Comparison of ENCODE assay signal across 9 mouse cellular contexts in genomic region chr2:181146976-181147545, GRCm38 (mm10). TPM values are rescaled to one million over a fixed set of nuclear protein-coding genes. Genes with fewer than 3 reads are reported as not detected.
DNase-seq lines count a peak whose midpoint lies in the region; ATAC-seq and TF ChIP-seq lines count a peak whose summit lies in the region.
"Had no signal": no experiment of that assay in that cellular context is flagged by ENCODE, and none has a peak within 500 bp of the region (broad histone marks: within the 10 kb centered on the region; RNA-seq: fewer than 3 reads in every experiment).

No protein-coding gene starts in this region.

- H3K9me3 ChIP-seq in heart, embryonic 11.5 days (replicated peaks; ENCODE audit: control insufficient read depth, low read length): no peaks in the 10 kb centered on the region
- no peaks in the 10 kb centered on the region for H3K9me3 ChIP-seq in stomach, embryonic 14.5 days (ENCODE audit: control insufficient read depth, low read depth, low read length)
- H3K9me3 ChIP-seq in stomach, postnatal 0 days (ENCODE audit: control insufficient read depth, low read length): no peaks in the 10 kb centered on the region
- no peaks in the 10 kb centered on the region for H3K9me3 ChIP-seq in hindbrain, embryonic 15.5 days

- TF ChIP-seq CTCF in stomach, postnatal 0 days (IDR thresholded peaks at IDR 0.05; ENCODE audit: low read depth): no peak

- DNase-seq in heart, adult 8-10 months (ENCODE audit: low spot score): no peak
- DNase-seq in stomach, postnatal 0 days (ENCODE audit: low spot score): no peak
- DNase-seq in spleen, postnatal 4 days (ENCODE audit: low spot score in 2 of 2): no peak
- DNase-seq in right cerebral cortex, adult 18-20 months: no peak
- no peak for DNase-seq in kidney, postnatal 36 days
- DNase-seq: adrenal gland, adult 8-10 months had no signal

- ATAC-seq in heart, embryonic 11.5 days (replicated peaks; ENCODE audit: insufficient number of reproducible peaks, low FRiP score, low TSS enrichment): no peak
- ATAC-seq in stomach, embryonic 14.5 days (ENCODE audit: insufficient number of reproducible peaks, insufficient read depth, low FRiP score, low read depth): no peak
- ATAC-seq in stomach, postnatal 0 days (ENCODE audit: low FRiP score, low TSS enrichment): no peak
- no peak for ATAC-seq in hindbrain, embryonic 15.5 days (ENCODE audit: low FRiP score, low read depth)

- H3K4me2 ChIP-seq in heart, embryonic 11.5 days: peak overlapping the region; percentile 79
- H3K4me2 ChIP-seq in stomach, embryonic 14.5 days (replicated peaks; ENCODE audit: low read depth, low read length): peak overlapping the region; percentile 80; the same call in 1 of the 2 replicates
- no peak overlapping the region for H3K4me2 ChIP-seq in stomach, postnatal 0 days (replicated peaks; ENCODE audit: low read depth)
- H3K4me2 ChIP-seq in hindbrain, embryonic 15.5 days: peak overlapping the region; percentile 52

- no peaks in the 10 kb centered on the region for H3K36me3 ChIP-seq in heart, embryonic 11.5 days (ENCODE audit: control insufficient read depth, insufficient read depth, low read length)
- no peaks in the 10 kb centered on the region for H3K36me3 ChIP-seq in stomach, embryonic 14.5 days (ENCODE audit: control insufficient read depth, insufficient read depth, low read length)
- H3K36me3 ChIP-seq in stomach, postnatal 0 days (ENCODE audit: control insufficient read depth, insufficient read depth, low read length): no peaks in the 10 kb centered on the region
- peaks cover 27% of the 10 kb centered on the region for H3K36me3 ChIP-seq in hindbrain, embryonic 15.5 days

- H3K27ac ChIP-seq in heart, embryonic 11.5 days (ENCODE audit: low read depth, low read length): no peak overlapping the region
- no peak overlapping the region for H3K27ac ChIP-seq in stomach, embryonic 14.5 days (ENCODE audit: low read length)
- no peak overlapping the region for H3K27ac ChIP-seq in stomach, postnatal 0 days (replicated peaks)
- no peak overlapping the region for H3K27ac ChIP-seq in hindbrain, embryonic 15.5 days (replicated peaks)

- H3K9ac ChIP-seq in heart, embryonic 11.5 days (ENCODE audit: low read depth, low read length): no peak overlapping the region
- H3K9ac ChIP-seq in stomach, embryonic 14.5 days (replicated peaks; ENCODE audit: low read depth, low read length): no peak overlapping the region
- H3K9ac ChIP-seq in stomach, postnatal 0 days (ENCODE audit: low read length): no peak overlapping the region
- H3K9ac ChIP-seq in hindbrain, embryonic 15.5 days: no peak overlapping the region

- H3K4me3 ChIP-seq in heart, embryonic 11.5 days (ENCODE audit: low read depth, low read length): no peak overlapping the region
- H3K4me3 ChIP-seq in stomach, embryonic 14.5 days (ENCODE audit: low read depth, low read length): peak overlapping the region; percentile 34; the same call in 1 of the 2 replicates
- no peak overlapping the region for H3K4me3 ChIP-seq in stomach, postnatal 0 days (ENCODE audit: low read depth, low read length)
- H3K4me3 ChIP-seq in hindbrain, embryonic 15.5 days: peak overlapping the region; percentile 31; the same call in 1 of the 2 replicates

- no peak for TF ChIP-seq EP300 in stomach, postnatal 0 days (optimal IDR thresholded peaks at IDR 0.05)

- H3K27me3 ChIP-seq in heart, embryonic 11.5 days (ENCODE audit: control insufficient read depth, insufficient read depth, low read length): peaks cover 58% of the 10 kb centered on the region
- peaks cover 20% of the 10 kb centered on the region; the same call in 1 of the 2 replicates for H3K27me3 ChIP-seq in stomach, embryonic 14.5 days (ENCODE audit: control insufficient read depth, insufficient read depth, low read length)
- no peaks in the 10 kb centered on the region for H3K27me3 ChIP-seq in stomach, postnatal 0 days (ENCODE audit: control insufficient read depth, insufficient read depth, low read length)
- no peaks in the 10 kb centered on the region; the same call in 1 of the 2 replicates for H3K27me3 ChIP-seq in hindbrain, embryonic 15.5 days

- 0 out of 2 replicates have a peak, but pooled peaks cover 3% of the 10 kb centered on the region for H3K4me1 ChIP-seq in heart, embryonic 11.5 days (ENCODE audit: control insufficient read depth, insufficient read depth, low read length)
- no peaks in the 10 kb centered on the region for H3K4me1 ChIP-seq in stomach, embryonic 14.5 days (ENCODE audit: control insufficient read depth, insufficient read depth, low read length)
- no peaks in the 10 kb centered on the region for H3K4me1 ChIP-seq in stomach, postnatal 0 days (replicated peaks; ENCODE audit: control insufficient read depth, insufficient read depth)
- peaks cover 12% of the 10 kb centered on the region; the same call in 1 of the 2 replicates for H3K4me1 ChIP-seq in hindbrain, embryonic 15.5 days (replicated peaks)

- 45% methylated on average over 4 of the region's 4 CpGs for WGBS in heart, embryonic 11.5 days (ENCODE audit: insufficient replicate concordance)
- WGBS in stomach, embryonic 14.5 days: 50% methylated on average over 4 of the region's 4 CpGs
- WGBS in stomach, postnatal 0 days: 48% methylated on average over 4 of the region's 4 CpGs
- WGBS in hindbrain, embryonic 15.5 days: 59% methylated on average over 4 of the region's 4 CpGs

RNA-seq across cellular contexts. Expression of gene Eef1a2, which starts 9.8 kb away (rescaled TPM):
- polyA plus RNA-seq in heart, embryonic 11.5 days (2014; fragmentation: Nextera tagmentation; extraction: Ambion mirVana): 4.6 and 5.7 TPM in 2 replicates
- 1,000 to 10,000 TPM; 1,613 to 1,715 (median 1,670) TPM for total RNA-seq in heart, adult 8-10 months (2022)
- polyA plus RNA-seq in stomach, embryonic 14.5 days (2014; fragmentation: Nextera tagmentation; extraction: Ambion mirVana): 0.23 and 0.28 TPM in 2 replicates
- 0.40 and 0.42 TPM in 2 replicates for polyA plus RNA-seq in stomach, postnatal 0 days (2015; fragmentation: Nextera tagmentation; extraction: Ambion mirVana)
- polyA plus RNA-seq in hindbrain, embryonic 15.5 days (2015; fragmentation: Nextera tagmentation; extraction: Ambion mirVana): 13.5 and 14.5 TPM in 2 replicates

RNA-seq across cellular contexts. Expression of gene Kcnq2, which starts 12.0 kb away (rescaled TPM):
- 0.17 and 0.30 TPM in 2 replicates for polyA plus RNA-seq in heart, embryonic 11.5 days (2014; fragmentation: Nextera tagmentation; extraction: Ambion mirVana)
- under 1 TPM in 3 of 4 experiments, not detected in 1; 0.06 to 0.12 (median 0.09) TPM for total RNA-seq in heart, adult 8-10 months (2022)
- polyA plus RNA-seq in stomach, embryonic 14.5 days (2014; fragmentation: Nextera tagmentation; extraction: Ambion mirVana): 3.0 TPM in 2 replicates
- polyA plus RNA-seq in stomach, postnatal 0 days (2015; fragmentation: Nextera tagmentation; extraction: Ambion mirVana): 0.42 and 0.59 TPM in 2 replicates
- 45.8 and 50.4 TPM in 2 replicates for polyA plus RNA-seq in hindbrain, embryonic 15.5 days (2015; fragmentation: Nextera tagmentation; extraction: Ambion mirVana)

RNA-seq across cellular contexts. Expression of gene Ppdpf, which starts 40.0 kb away (rescaled TPM):
- 187 and 214 TPM in 2 replicates for polyA plus RNA-seq in heart, embryonic 11.5 days (2014; fragmentation: Nextera tagmentation; extraction: Ambion mirVana)
- total RNA-seq in heart, adult 8-10 months (2022): 10 to 100 TPM; 45.3 to 54.3 (median 52.4) TPM
- polyA plus RNA-seq in stomach, embryonic 14.5 days (2014; fragmentation: Nextera tagmentation; extraction: Ambion mirVana): 354 and 378 TPM in 2 replicates
- 294 and 310 TPM in 2 replicates for polyA plus RNA-seq in stomach, postnatal 0 days (2015; fragmentation: Nextera tagmentation; extraction: Ambion mirVana)
- polyA plus RNA-seq in hindbrain, embryonic 15.5 days (2015; fragmentation: Nextera tagmentation; extraction: Ambion mirVana): 398 and 410 TPM in 2 replicates

RNA-seq across cellular contexts. Expression of gene Ptk6, which starts 55.5 kb away (rescaled TPM):
- not detected in 2 replicates for polyA plus RNA-seq in heart, embryonic 11.5 days (2014; fragmentation: Nextera tagmentation; extraction: Ambion mirVana)
- total RNA-seq in heart, adult 8-10 months (2022): not detected
- polyA plus RNA-seq in stomach, embryonic 14.5 days (2014; fragmentation: Nextera tagmentation; extraction: Ambion mirVana): not detected in 2 replicates
- 5.8 and 5.9 TPM in 2 replicates for polyA plus RNA-seq in stomach, postnatal 0 days (2015; fragmentation: Nextera tagmentation; extraction: Ambion mirVana)
- not detected in 2 replicates for polyA plus RNA-seq in hindbrain, embryonic 15.5 days (2015; fragmentation: Nextera tagmentation; extraction: Ambion mirVana)

Comparison
In these comparisons a context has a peak if more than half of its experiments do, and no peak if none do; other contexts are left out.
1. H3K4me3 ChIP-seq: peak in stomach, embryonic 14.5 days (single experiment) and hindbrain, embryonic 15.5 days (single experiment); none in heart, embryonic 11.5 days (single experiment) and stomach, postnatal 0 days (single experiment).
2. RNA of gene Kcnq2, which starts 12.0 kb away (polyA plus RNA-seq): 45.8 to 50.4 TPM in hindbrain, embryonic 15.5 days; 3.0 TPM in stomach, embryonic 14.5 days, 0.42 to 0.59 TPM in stomach, postnatal 0 days and 0.17 to 0.30 TPM in heart, embryonic 11.5 days; every median in the first group is over 10 times any median in the second.